Mouse (Mus musculus) forebrain, embryonic 11.5 days (tissue): ENCODE results near the gene Zfp560. TPM values are rescaled to one million over a fixed set of nuclear protein-coding genes. Genes with fewer than 3 reads are reported as not detected.
"Not testable (repeated sequence)": the region's sequence is repeated elsewhere in the genome, so short reads cannot be mapped to it uniquely, and the experiment has no call there.

Source experiments
- ATAC-seq: fragments of 200-750 bp; cut with Nextera tagmentation; replicated peaks from 2 replicates; pipeline ENCODE4 v1.8.0; 2017; ENCODE audit warnings: moderate TSS enrichment; ENCODE audit not compliant: low FRiP score
- DNase-seq: peaks from one replicate; pipeline ENCODE4 v3.0.0-alpha.2; 2017; ENCODE audit warnings: low spot score
- H3K27ac ChIP-seq: fragments of 300-500 bp; sonication (generic); 2 replicates; pipeline ENCODE4 v1.5.1; 2014; ENCODE audit warnings: low read depth, low read length
- H3K27me3 ChIP-seq: fragments of 300-500 bp; sonication (generic); 2 replicates; pipeline ENCODE4 v1.6.1; 2014; ENCODE audit warnings: mild to moderate bottlenecking, low read length, mixed read lengths; ENCODE audit not compliant: control insufficient read depth, insufficient read depth
- H3K36me3 ChIP-seq: fragments of 300-500 bp; sonication (generic); 2 replicates; pipeline ENCODE4 v1.6.1; 2014; ENCODE audit warnings: mild to moderate bottlenecking, low read length, moderate library complexity, mixed read lengths; ENCODE audit not compliant: control insufficient read depth, insufficient read depth
- H3K4me1 ChIP-seq: fragments of 300-500 bp; sonication (generic); replicated peaks from 2 replicates; pipeline ENCODE4 v1.6.1; 2014; ENCODE audit warnings: low read length, mixed read lengths; ENCODE audit not compliant: control insufficient read depth, insufficient read depth
- H3K4me2 ChIP-seq: fragments of 300-500 bp; sonication (generic); 2 replicates; pipeline ENCODE4 v1.6.1; 2014; ENCODE audit warnings: low read depth, mild to moderate bottlenecking, low read length, moderate library complexity, mixed read lengths; ENCODE audit not compliant: severe bottlenecking
- H3K4me3 ChIP-seq: fragments of 300-500 bp; sonication (generic); 2 replicates; pipeline ENCODE4 v1.5.1; 2014; ENCODE audit warnings: low read depth, low read length
- H3K9ac ChIP-seq: fragments of 300-500 bp; sonication (generic); 2 replicates; pipeline ENCODE4 v1.6.1; 2014; ENCODE audit warnings: low read length
- H3K9me3 ChIP-seq: fragments of 300-500 bp; sonication (generic); 2 replicates; pipeline ENCODE4 v1.6.1; 2016; ENCODE audit warnings: low read length, mixed read lengths; ENCODE audit not compliant: control insufficient read depth
- WGBS: fragments of 180-500 bp; shearing (Covaris S2); extraction: QIAGEN DNeasy Blood & Tissue Kit; methylation state at CpG from one replicate; pipeline ENCODE4 v1.1.7; 2014; 5-methylcytosine and 5-hydroxymethylcytosine counted together
- polyA plus RNA-seq: library from polyadenylated mRNA; unstranded; fragments of >200 nt; fragmentation: Nextera tagmentation; extraction: Ambion mirVana; gene quantifications from 2 replicates; pipeline ENCODE4 v1.2.1, GENCODE M21; 2014

Zfp560 gene
- polyA plus RNA-seq, 1 experiment from 2014 or later: 31.9 TPM

DNA sequence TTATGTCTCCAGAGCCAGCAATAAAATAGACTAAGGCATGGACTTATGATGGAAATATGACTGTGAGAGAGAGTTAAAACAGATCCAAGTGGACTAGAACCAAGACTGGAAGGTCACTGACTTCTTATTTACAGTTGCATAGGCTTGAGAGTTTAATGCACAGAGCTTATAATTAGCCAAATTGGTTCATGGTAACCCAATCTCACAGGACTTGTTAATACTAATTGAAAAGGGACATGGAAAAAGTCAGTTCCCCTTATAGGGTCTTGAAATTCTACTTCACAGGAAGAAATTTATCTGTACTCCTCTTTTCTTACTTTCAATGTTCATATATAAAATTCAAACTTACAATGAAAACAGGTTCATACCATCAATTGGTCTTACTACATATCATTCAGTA is 49.0 kb downstream of the Zfp560 start, which contains the start of gene Olfr18:
Gene Olfr18 (minus strand): TSS at position 101 of the 400 bp plus-strand sequence.
- Histone ChIP-seq H3K9me3 (no peaks in the 10 kb centered on the region), H3K9ac (no peak within 1 kb of the TSS), H3K4me1 (no peaks in the 10 kb centered on the region), H3K4me2 (no peak within 1 kb of the TSS), H3K36me3 (no peaks in the 10 kb centered on the region), H3K4me3 (no peak within 1 kb of the TSS), H3K27ac (no peak within 1 kb of the TSS), H3K27me3 (no peaks in the 10 kb centered on the region)
- ATAC-seq (no peak), DNase-seq (no peak)

DNA sequence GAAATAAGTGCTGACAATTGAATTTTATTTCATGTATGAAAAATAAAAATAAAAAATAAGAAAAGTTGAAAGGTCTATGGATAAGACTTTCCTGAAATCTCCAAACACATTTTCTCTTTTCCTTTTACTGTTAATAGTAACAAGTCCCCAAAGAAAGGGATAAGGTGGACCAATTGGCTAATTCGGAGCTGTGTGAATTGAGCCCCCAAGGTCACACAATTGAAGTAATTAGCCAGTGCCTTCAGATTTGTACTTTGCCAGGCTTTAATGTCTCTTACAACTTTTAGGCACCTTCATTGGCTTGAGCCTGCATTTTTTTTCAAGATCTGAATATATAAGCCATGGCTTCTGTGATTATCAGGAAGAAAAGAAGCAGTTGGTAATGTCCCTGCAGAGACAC is 86.7 kb downstream of the Zfp560 start, which contains the start of gene Olfr873:
Gene Olfr873 (plus strand): TSS at position 301 of the 400 bp plus-strand sequence.
- no peaks in the 10 kb centered on the region for H3K4me1 ChIP-seq
- DNase-seq (no peak), ATAC-seq (no peak)
- no peak within 1 kb of the TSS for H3K4me2 ChIP-seq
- H3K4me3 ChIP-seq: no peak within 1 kb of the TSS
- no peaks in the 10 kb centered on the region for H3K27me3 ChIP-seq
- H3K9ac ChIP-seq: no peak within 1 kb of the TSS
- no peaks in the 10 kb centered on the region for H3K36me3 ChIP-seq
- no peak within 1 kb of the TSS for H3K27ac ChIP-seq
- H3K9me3 ChIP-seq: no peaks in the 10 kb centered on the region
- 86% methylated on average over 1 of the region's 1 CpGs for WGBS

DNA sequence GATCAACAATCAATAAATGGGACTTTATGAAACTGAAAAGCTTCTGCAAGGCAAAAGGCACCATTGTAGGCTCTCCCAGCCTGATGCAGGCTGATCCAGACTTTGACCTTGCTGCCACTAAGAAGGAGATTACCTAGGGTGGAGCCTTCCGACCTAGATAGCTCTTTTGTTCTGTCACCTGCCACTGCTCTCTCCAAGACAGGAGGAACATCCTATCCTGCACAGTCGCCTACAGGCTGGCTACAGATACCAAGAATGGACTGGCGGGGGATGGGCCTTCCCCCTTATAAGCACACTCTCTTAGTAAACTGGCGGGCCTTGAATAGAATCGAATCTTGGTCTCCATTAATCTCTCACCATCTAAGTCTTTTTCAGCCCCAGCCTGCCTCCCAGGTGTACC is 89.4 kb downstream of the Zfp560 start:
- not testable (repeated sequence) for H3K27me3 ChIP-seq, DNase-seq, H3K4me3 ChIP-seq, H3K27ac ChIP-seq, H3K9me3 ChIP-seq, H3K4me2 ChIP-seq, H3K36me3 ChIP-seq, H3K4me1 ChIP-seq, ATAC-seq, H3K9ac ChIP-seq
- WGBS: 81% methylated on average over 5 of the region's 5 CpGs

Other genes starting within 250 kb of the Zfp560 start
- not detected in 2 replicates for gene Olfr870, start 211.1 kb downstream of the Zfp560 start, polyA plus RNA-seq
- not detected in 2 replicates for gene Olfr871, start 173.0 kb downstream of the Zfp560 start, polyA plus RNA-seq
- not detected in 2 replicates for gene Olfr872, start 148.1 kb downstream of the Zfp560 start, polyA plus RNA-seq
- gene Olfr39, start 102.8 kb downstream of the Zfp560 start, polyA plus RNA-seq: not detected in 2 replicates
- 0.04 TPM in 1 of 2 replicates, not detected in the other for gene Olfr873, start 86.6 kb downstream of the Zfp560 start, polyA plus RNA-seq
- not detected in 2 replicates for gene Olfr18, start 49.1 kb downstream of the Zfp560 start, polyA plus RNA-seq
- gene Zfp26, start 75.0 kb upstream of the Zfp560 start, polyA plus RNA-seq: 29.9 and 32.3 TPM in 2 replicates
- gene Zfp426, start 107.6 kb upstream of the Zfp560 start, polyA plus RNA-seq: 29.1 and 35.4 TPM in 2 replicates
- gene Zfp266, start 136.2 kb upstream of the Zfp560 start, polyA plus RNA-seq: 142 and 161 TPM in 2 replicates
- 22.2 and 24.4 TPM in 2 replicates for gene Zfp846, start 196.1 kb upstream of the Zfp560 start, polyA plus RNA-seq